Mouse (Mus musculus): Measurements from ENCODE around the gene Rhob.

DNA sequence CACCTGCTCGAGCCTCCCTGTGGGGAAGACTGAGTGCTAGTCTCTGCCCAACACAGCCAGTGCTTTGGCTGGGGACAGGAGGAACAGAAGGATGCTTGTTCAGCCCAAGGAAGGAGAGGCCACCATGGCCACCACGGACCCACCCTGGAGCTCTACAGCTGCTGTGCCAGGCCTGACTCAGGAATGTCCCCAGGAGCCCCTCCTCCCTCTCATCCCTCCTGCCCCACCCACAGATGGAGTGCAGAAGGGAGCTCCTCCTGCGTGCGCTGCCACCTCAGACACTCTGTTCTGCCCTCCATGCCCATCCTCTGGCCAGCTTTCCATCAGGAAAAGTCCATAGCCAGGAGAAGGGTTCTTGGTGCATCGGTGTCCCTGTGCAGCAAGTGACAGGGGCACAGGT is 42.8 kb downstream of the Rhob start:
- no peak for TF ChIP-seq MAX (IDR thresholded peaks at IDR 0.05; ENCODE audit: low read depth)
- no peak for TF ChIP-seq POLR2A (IDR thresholded peaks at IDR 0.05; ENCODE audit: insufficient read length, low read depth)
- TF ChIP-seq POLR2AphosphoS2 (IDR thresholded peaks at IDR 0.05; ENCODE audit: insufficient read length, low read depth), result no peak
